Mouse (Mus musculus) testis, adult 2 months (tissue): ENCODE measurements around the gene Fry. TPM values are rescaled to one million over a fixed set of nuclear protein-coding genes. Genes with fewer than 3 reads are reported as not detected.

Experiments
- H3K27ac ChIP-seq: fragments of 200-500 bp; 2 replicates; pipeline ENCODE4 v1.5.1; 2012; ENCODE audit warnings: low read depth, low read length; ENCODE audit not compliant: control insufficient read depth, insufficient read depth
- H3K27me3 ChIP-seq: fragments of 200-500 bp; 2 replicates; pipeline ENCODE4 v1.6.1; 2012; ENCODE audit warnings: mild to moderate bottlenecking, low read length, moderate library complexity; ENCODE audit not compliant: control insufficient read depth, insufficient read depth
- H3K36me3 ChIP-seq: fragments of 200-500 bp; 2 replicates; pipeline ENCODE4 v1.6.1; 2012; ENCODE audit warnings: mild to moderate bottlenecking, low read length; ENCODE audit not compliant: control insufficient read depth, insufficient read depth
- H3K4me1 ChIP-seq: fragments of 200-500 bp; 2 replicates; pipeline ENCODE4 v1.6.1; 2012; ENCODE audit warnings: low read length; ENCODE audit not compliant: control insufficient read depth, insufficient read depth
- H3K4me3 ChIP-seq: fragments of 200-500 bp; 2 replicates; pipeline ENCODE4 v1.5.1; 2012; ENCODE audit warnings: low read depth, mild to moderate bottlenecking, low read length, moderate library complexity, mixed read lengths; ENCODE audit not compliant: control insufficient read depth
- CTCF ChIP-seq: fragments of 200-500 bp; IDR thresholded peaks from 2 replicates; pipeline ENCODE4 v1.5.1; 2012; ENCODE audit warnings: low read depth, mild to moderate bottlenecking, inconsistent platforms, low read length, moderate library complexity; ENCODE audit not compliant: control insufficient read depth, insufficient read depth, insufficient replicate concordance
- POLR2A ChIP-seq: fragments of 200-500 bp; IDR thresholded peaks from 2 replicates; pipeline ENCODE4 v1.6.1; 2012; ENCODE audit warnings: low read depth, mild to moderate bottlenecking, inconsistent platforms, low read length, moderate library complexity; ENCODE audit not compliant: control insufficient read depth
- polyA plus RNA-seq: library from polyadenylated mRNA; depleted of rRNA; stranded (reverse); fragments of >200 nt; gene quantifications from 2 replicates; pipeline ENCODE4 v1.2.3, GENCODE M21; 2012

Fry gene
- polyA plus RNA-seq, 1 experiment: 8.4 TPM

DNA sequence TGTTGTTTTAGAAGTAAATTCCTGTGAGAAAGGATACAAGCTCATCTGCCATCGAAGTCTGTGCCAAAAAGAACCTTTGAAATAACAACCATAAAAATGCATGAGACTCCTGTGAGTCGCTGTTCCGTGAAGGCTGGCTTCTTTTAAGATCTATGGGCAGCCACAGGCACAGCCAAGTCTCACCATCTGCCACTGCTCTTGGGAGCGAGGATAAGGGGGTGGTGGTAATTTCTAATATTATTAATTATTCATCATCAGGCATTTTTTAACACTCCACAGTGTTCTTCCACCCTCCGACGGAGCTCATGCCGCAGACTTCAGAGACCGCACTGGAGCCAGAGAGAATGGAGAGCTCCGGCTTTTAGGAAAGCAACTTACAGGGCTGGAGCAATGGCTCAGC, 123.2 kb downstream of the Fry start:
- Histone ChIP-seq H3K4me3 (no peak overlapping the region), H3K36me3 (no peaks in the 10 kb centered on the region), H3K27ac (no peak overlapping the region), H3K27me3 (no peaks in the 10 kb centered on the region), H3K4me1 (no peaks in the 10 kb centered on the region)
- no peak for TF ChIP-seq POLR2A
- no peak for TF ChIP-seq CTCF

- Histone ChIP-seq H3K4me3 (no peak overlapping the region), H3K4me1 (no peaks in the 10 kb centered on the region), H3K27ac (no peak overlapping the region), H3K36me3 (no peaks in the 10 kb centered on the region), H3K27me3 (no peaks in the 10 kb centered on the region)
- TF ChIP-seq CTCF (peak; percentile 40; the same call in 1 of the 2 replicates), POLR2A (no peak)
These were observed 128.3 kb downstream of the Fry start for GRCm38 (mm10) chr5:150246737-150247136.

- Histone ChIP-seq H3K27me3 (0 out of 2 replicates have a peak, but pooled peaks cover 2% of the 10 kb centered on the region), H3K27ac (no peak overlapping the region), H3K4me1 (peaks cover 8% of the 10 kb centered on the region), H3K4me3 (no peak overlapping the region), H3K36me3 (no peaks in the 10 kb centered on the region)
- peak; percentile 64; the same call in 1 of the 2 replicates for TF ChIP-seq CTCF
- no peak for TF ChIP-seq POLR2A
These were observed 139.3 kb downstream of the Fry start for GRCm38 (mm10) chr5:150257764-150258163.

GRCm38 (mm10) chr5:150259191-150260053, 141.0 kb downstream of the Fry start:
- Histone ChIP-seq H3K36me3 (no peaks in the 10 kb centered on the region), H3K27me3 (0 out of 2 replicates have a peak, but pooled peaks cover 2% of the 10 kb centered on the region), H3K4me3 (peak overlapping the region; percentile 12), H3K27ac (no peak overlapping the region), H3K4me1 (peaks cover 6% of the 10 kb centered on the region)
- TF ChIP-seq POLR2A (no peak), CTCF (no peak)

- Histone ChIP-seq H3K4me3 (peak overlapping the region; percentile 0; the same call in 1 of the 2 replicates), H3K27ac (no peak overlapping the region), H3K36me3 (no peaks in the 10 kb centered on the region), H3K4me1 (peaks cover 6% of the 10 kb centered on the region), H3K27me3 (0 out of 2 replicates have a peak, but pooled peaks cover 2% of the 10 kb centered on the region)
- TF ChIP-seq CTCF (no peak), POLR2A (no peak)
These were observed 141.6 kb downstream of the Fry start for GRCm38 (mm10) chr5:150260054-150260386.

DNA sequence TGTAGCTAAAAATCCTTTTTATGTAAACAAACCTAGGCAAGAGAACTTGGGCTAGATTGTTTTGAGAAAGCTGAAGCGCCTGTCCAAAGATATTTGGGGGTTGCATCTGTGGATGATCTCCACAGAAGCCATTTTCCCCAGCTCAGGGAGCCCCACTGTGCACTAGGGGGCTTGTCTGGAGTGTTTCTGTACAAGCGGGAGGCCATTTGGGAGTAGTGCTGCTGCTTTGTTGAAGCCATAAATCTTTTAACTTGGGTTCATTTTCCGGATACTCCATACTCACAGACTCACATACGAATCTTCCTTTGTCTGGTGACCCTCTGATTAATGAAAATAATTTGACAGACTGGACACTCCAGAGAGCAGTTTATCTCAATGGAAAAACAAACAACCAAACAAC, 142.9 kb downstream of the Fry start:
- Histone ChIP-seq H3K27me3 (0 out of 2 replicates have a peak, but pooled peaks cover 2% of the 10 kb centered on the region), H3K4me1 (peaks cover 6% of the 10 kb centered on the region), H3K27ac (no peak overlapping the region), H3K4me3 (no peak overlapping the region), H3K36me3 (no peaks in the 10 kb centered on the region)
- TF ChIP-seq CTCF: no peak
- TF ChIP-seq POLR2A: no peak

GRCm38 (mm10) chr5:150262046-150262716, 143.7 kb downstream of the Fry start:
- TF ChIP-seq CTCF: no peak
- TF ChIP-seq POLR2A: no peak
- Histone ChIP-seq H3K4me3 (no peak overlapping the region), H3K4me1 (peaks cover 6% of the 10 kb centered on the region), H3K27me3 (0 out of 2 replicates have a peak, but pooled peaks cover 2% of the 10 kb centered on the region), H3K27ac (no peak overlapping the region), H3K36me3 (no peaks in the 10 kb centered on the region)
